Mouse (Mus musculus) neural tube, embryonic 11.5 days (tissue): ENCODE results near the gene Gm42417. TPM values are rescaled to one million over a fixed set of nuclear protein-coding genes. Genes with fewer than 3 reads are reported as not detected.

Experiments
- ATAC-seq: fragments of 200-750 bp; cut with Nextera tagmentation; 2 replicates; pipeline ENCODE4 v1.8.0; 2017; ENCODE audit warnings: moderate number of reproducible peaks, mild to moderate bottlenecking, moderate TSS enrichment, moderate library complexity; ENCODE audit not compliant: insufficient read depth, low FRiP score, low TSS enrichment
- DNase-seq: peaks from one replicate; pipeline ENCODE4 v3.0.0-alpha.2; 2015; ENCODE audit warnings: low spot score
- H3K27ac ChIP-seq: fragments of 300-500 bp; sonication (generic); 2 replicates; pipeline ENCODE4 v1.5.1; 2014; ENCODE audit warnings: low read depth, mild to moderate bottlenecking, low read length
- H3K27me3 ChIP-seq: fragments of 300-500 bp; sonication (generic); 2 replicates; pipeline ENCODE4 v1.6.1; 2014; ENCODE audit warnings: mild to moderate bottlenecking, low read length, mixed read lengths; ENCODE audit not compliant: control insufficient read depth, insufficient read depth
- H3K36me3 ChIP-seq: fragments of 300-500 bp; sonication (generic); 2 replicates; pipeline ENCODE4 v1.6.1; 2014; ENCODE audit warnings: mild to moderate bottlenecking, low read length, moderate library complexity, mixed read lengths; ENCODE audit not compliant: control insufficient read depth, insufficient read depth
- H3K4me1 ChIP-seq: fragments of 300-500 bp; sonication (generic); 2 replicates; pipeline ENCODE4 v1.6.1; 2014; ENCODE audit warnings: low read length, mixed read lengths; ENCODE audit not compliant: control insufficient read depth, insufficient read depth
- H3K4me2 ChIP-seq: fragments of 300-500 bp; sonication (generic); 2 replicates; pipeline ENCODE4 v1.6.1; 2014; ENCODE audit warnings: low read depth, mild to moderate bottlenecking, moderate library complexity
- H3K4me3 ChIP-seq: fragments of 300-500 bp; sonication (generic); 2 replicates; pipeline ENCODE4 v1.5.1; 2014; ENCODE audit warnings: low read depth, low read length
- H3K9ac ChIP-seq: fragments of 300-500 bp; sonication (generic); 2 replicates; pipeline ENCODE4 v1.6.1; 2014; ENCODE audit warnings: mild to moderate bottlenecking, low read length
- H3K9me3 ChIP-seq: fragments of 300-500 bp; sonication (generic); 2 replicates; pipeline ENCODE4 v1.6.1; 2016; ENCODE audit warnings: low read length; ENCODE audit not compliant: control insufficient read depth
- WGBS: fragments of 180-500 bp; shearing (Covaris S2); extraction: QIAGEN DNeasy Blood & Tissue Kit; methylation state at CpG from one replicate; pipeline ENCODE4 v1.1.7; 2014; 5-methylcytosine and 5-hydroxymethylcytosine counted together
- polyA plus RNA-seq: library from polyadenylated mRNA; unstranded; fragments of >200 nt; fragmentation: Nextera tagmentation; extraction: Ambion mirVana; gene quantifications from 2 replicates; pipeline ENCODE4 v1.2.1, GENCODE M21; 2014

Gm42417 gene
- polyA plus RNA-seq, 1 experiment from 2014 or later: 0.28 TPM

DNA sequence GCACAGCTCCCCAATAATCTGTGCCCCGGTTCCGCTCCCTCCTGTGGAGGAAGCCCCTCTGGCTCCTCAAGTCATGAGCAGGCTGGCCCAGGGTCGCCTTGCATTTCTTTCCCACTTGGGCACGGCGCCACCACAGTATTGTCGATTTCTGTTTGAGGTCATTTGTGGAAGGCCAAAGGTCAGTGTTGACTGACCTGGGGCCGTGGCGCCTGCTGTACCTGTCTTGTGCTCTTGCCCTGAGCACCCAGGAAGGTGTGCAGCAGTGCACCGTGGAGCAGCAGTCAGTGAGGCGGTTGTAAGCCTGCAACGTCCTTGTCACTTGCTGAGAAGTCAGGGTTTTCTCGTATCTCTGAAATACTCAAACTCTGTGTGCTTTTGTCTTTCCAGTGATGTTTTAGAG lies 13.5 kb downstream of the Gm42417 start:
- 92% methylated on average over 12 of the region's 12 CpGs for WGBS
- no peaks in the 10 kb centered on the region for H3K4me1 ChIP-seq
- no peaks in the 10 kb centered on the region for H3K27me3 ChIP-seq
- no peak for DNase-seq
- no peak overlapping the region for H3K27ac ChIP-seq
- peaks cover 8% of the 10 kb centered on the region for H3K36me3 ChIP-seq
- H3K9me3 ChIP-seq: no peaks in the 10 kb centered on the region
- no peak overlapping the region for H3K4me2 ChIP-seq
- ATAC-seq: no peak
- no peak overlapping the region for H3K9ac ChIP-seq
- H3K4me3 ChIP-seq: no peak overlapping the region

DNA sequence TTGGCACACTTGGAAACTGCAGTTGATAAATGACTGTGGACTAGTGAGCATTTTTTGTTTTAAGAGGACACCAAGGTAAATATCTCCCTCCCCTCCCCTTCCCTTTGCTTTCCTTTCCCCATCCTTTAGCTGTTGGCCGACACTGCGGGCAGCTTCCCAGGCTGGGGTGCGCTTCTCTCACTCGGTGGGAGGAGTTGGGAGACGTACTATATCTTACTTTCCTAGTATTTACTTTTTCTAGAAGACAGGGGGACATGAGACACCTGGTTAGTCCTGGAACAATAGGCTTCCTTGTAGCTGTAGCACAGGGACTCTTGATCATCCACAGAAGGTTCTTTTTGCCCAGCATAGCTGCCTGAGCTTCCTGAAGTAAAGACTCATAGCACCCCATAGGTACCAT lies 15.2 kb downstream of the Gm42417 start:
- no peaks in the 10 kb centered on the region for H3K4me1 ChIP-seq
- DNase-seq (no peak), ATAC-seq (no peak)
- peaks cover 12% of the 10 kb centered on the region for H3K36me3 ChIP-seq
- WGBS: 94% methylated on average over 5 of the region's 5 CpGs
- no peak overlapping the region for H3K4me3 ChIP-seq
- H3K4me2 ChIP-seq: no peak overlapping the region
- no peak overlapping the region for H3K27ac ChIP-seq
- H3K9me3 ChIP-seq: no peaks in the 10 kb centered on the region
- no peak overlapping the region for H3K9ac ChIP-seq
- H3K27me3 ChIP-seq: no peaks in the 10 kb centered on the region

DNA sequence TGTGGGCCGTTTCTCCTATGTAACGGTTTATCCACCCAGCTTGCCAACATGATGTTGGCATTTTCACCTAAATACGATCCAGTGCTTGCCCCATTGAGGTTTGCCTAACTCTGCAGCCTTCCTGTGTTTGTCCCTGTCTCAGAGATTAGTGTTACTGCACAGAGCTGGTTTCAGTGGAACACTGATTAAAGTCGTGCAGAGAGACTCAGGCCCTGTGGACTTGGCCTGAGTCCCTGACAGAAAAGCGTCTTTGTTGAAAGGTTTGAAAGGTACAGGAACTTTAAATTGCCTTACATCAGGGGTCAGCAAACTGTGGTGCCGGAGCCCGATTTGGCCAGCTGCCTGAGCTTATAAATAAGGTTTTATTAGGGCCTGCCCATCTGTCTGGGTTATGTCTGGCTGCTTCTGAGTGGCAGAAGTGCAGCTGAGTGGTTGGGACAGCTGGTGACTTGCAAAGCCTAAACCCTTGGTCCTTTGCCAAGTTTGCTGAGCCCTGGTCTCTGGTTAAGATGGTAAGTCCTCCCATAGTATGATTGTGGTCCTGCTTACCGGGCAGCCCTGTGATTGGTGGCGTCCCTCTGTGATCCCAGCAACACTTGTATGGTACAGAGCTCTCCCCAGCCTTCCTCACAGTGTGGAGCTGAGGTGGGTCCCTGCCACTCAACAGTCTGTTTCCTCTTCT lies 15.8 kb downstream of the Gm42417 start:
- Histone ChIP-seq H3K27me3 (no peaks in the 10 kb centered on the region), H3K4me3 (no peak overlapping the region), H3K9me3 (no peaks in the 10 kb centered on the region), H3K4me1 (no peaks in the 10 kb centered on the region), H3K4me2 (no peak overlapping the region), H3K27ac (no peak overlapping the region), H3K36me3 (peaks cover 12% of the 10 kb centered on the region), H3K9ac (no peak overlapping the region)
- ATAC-seq: no peak
- DNase-seq: no peak
- WGBS: 88% methylated on average over 9 of the region's 9 CpGs

DNA sequence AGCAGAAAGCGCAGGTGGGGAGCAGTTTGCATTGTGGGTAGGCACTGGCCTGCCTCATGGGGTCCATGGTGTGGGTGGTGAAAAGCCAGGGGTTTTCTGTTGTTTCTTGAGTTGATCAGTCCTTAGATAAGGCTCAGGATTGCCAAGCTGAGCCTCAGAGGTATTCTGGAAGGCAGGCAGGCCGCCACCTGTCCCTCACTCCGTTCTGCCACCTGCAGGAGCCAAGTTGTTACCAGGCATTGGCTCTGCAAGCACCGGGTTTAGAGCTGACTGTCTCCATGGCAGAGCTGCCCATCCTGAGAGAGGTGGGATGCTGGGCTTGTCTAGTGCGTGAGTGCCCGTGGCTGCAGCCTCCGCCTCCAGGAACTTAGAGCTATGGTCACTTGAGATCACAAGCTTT lies 17.0 kb downstream of the Gm42417 start:
- DNase-seq (no peak), ATAC-seq (no peak)
- H3K9me3 ChIP-seq: no peaks in the 10 kb centered on the region
- no peaks in the 10 kb centered on the region for H3K4me1 ChIP-seq
- no peak overlapping the region for H3K4me2 ChIP-seq
- no peaks in the 10 kb centered on the region for H3K27me3 ChIP-seq
- peaks cover 12% of the 10 kb centered on the region for H3K36me3 ChIP-seq
- 91% methylated on average over 7 of the region's 7 CpGs for whole genome bisulfite sequencing
- no peak overlapping the region for H3K4me3 ChIP-seq
- no peak overlapping the region for H3K9ac ChIP-seq
- no peak overlapping the region for H3K27ac ChIP-seq

DNA sequence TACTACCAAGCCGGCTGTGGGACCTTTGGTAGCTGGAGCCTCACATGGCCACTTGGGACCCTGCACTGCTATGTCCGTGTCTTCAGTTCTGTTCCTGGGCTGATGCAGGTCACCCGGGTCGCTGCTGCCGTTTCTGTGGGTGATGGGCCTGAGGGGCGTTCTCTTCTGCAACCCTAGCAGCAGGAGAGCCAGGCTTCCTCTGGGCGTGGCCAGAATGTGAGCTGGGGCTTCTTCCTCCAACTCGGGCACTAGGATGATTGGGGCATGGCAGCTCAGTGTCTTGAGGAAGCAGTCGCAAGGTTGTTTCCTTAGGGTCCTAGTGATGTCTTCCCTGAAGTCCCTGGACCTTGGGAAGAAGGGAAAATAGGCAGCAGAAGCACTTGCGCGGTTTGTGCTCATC lies 19.6 kb downstream of the Gm42417 start:
- Histone ChIP-seq H3K9ac (no peak overlapping the region), H3K4me1 (no peaks in the 10 kb centered on the region), H3K4me3 (no peak overlapping the region), H3K36me3 (peaks cover 12% of the 10 kb centered on the region), H3K4me2 (no peak overlapping the region), H3K27me3 (no peaks in the 10 kb centered on the region), H3K9me3 (no peaks in the 10 kb centered on the region), H3K27ac (no peak overlapping the region)
- no peak for ATAC-seq
- 81% methylated on average over 11 of the region's 11 CpGs for WGBS
- no peak for DNase-seq

DNA sequence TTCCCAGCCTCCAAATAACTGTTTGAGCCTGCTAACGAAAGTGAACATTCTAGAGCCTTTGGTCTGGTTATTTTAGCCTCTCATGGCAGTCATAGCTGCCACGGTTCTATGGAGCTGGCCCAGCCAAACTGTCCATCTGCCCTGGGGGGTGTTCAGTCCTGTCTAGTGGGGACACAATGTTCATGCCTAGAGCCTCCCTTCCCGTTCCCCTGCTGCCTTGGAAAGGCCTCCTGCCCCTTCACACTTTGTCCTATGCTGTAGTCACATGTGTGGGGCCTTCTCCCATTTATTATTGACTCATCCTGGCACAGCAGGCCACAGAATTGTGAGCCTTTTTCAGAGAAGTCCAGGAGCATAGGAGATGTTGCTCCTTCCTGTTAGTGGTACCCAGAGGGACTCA lies 21.0 kb downstream of the Gm42417 start:
- no peaks in the 10 kb centered on the region for H3K27me3 ChIP-seq
- H3K4me2 ChIP-seq: no peak overlapping the region
- no peaks in the 10 kb centered on the region for H3K9me3 ChIP-seq
- no peak for DNase-seq
- no peak overlapping the region for H3K9ac ChIP-seq
- H3K27ac ChIP-seq: no peak overlapping the region
- no peak overlapping the region for H3K4me3 ChIP-seq
- peaks cover 12% of the 10 kb centered on the region for H3K36me3 ChIP-seq
- WGBS: 88% methylated on average over 3 of the region's 3 CpGs
- 0 out of 2 replicates have a peak, but pooled peaks cover 4% of the 10 kb centered on the region for H3K4me1 ChIP-seq
- no peak for ATAC-seq

DNA sequence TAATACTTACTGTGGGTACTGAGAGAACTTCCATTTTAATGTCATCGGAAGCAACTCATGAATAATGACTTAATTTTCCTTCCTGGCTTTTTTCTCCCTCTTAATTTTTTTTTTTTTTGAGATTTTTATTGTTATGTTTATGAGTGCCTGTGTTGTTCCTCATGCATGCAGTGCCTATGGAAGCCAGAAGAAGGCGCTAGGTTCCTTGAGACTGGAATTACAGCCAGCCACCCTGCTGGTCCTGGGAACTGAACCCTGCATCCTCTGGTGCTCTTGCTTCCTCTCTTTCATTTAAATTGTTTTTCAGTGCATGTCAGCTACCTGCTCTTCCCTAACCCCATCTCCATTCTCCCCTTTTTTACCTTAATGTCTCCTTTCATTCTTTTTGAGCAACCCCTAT lies 25.5 kb downstream of the Gm42417 start:
- Histone ChIP-seq H3K27me3 (no peaks in the 10 kb centered on the region), H3K27ac (no peak overlapping the region), H3K36me3 (no peaks in the 10 kb centered on the region), H3K9me3 (no peaks in the 10 kb centered on the region), H3K9ac (no peak overlapping the region), H3K4me1 (0 out of 2 replicates have a peak, but pooled peaks cover 6% of the 10 kb centered on the region), H3K4me2 (peak overlapping the region; percentile 87), H3K4me3 (peak overlapping the region; percentile 95; the same call in 1 of the 2 replicates)
- ATAC-seq: no peak
- peak; percentile 37 for DNase-seq
- 38% methylated on average over 2 of the region's 2 CpGs for WGBS

DNA sequence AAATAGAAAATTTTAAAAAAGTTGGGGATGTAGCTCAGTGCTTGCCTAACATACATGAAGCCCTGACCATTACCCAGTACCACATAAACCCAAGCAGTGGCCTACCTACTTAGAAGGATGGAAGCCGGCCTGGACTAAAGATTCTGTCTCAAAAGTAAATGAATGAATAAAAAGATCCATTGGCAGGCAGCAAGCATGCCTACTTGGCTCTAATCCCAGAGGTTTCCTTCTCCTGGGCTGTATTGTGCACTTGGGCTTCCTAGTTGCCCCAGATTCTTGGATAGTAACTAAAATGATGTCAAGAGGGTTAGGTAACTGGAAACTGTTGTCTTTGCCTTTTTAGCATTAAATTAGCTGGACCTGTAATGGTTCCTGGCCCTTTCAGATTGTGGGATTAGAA lies 25.9 kb downstream of the Gm42417 start:
- no peak for ATAC-seq

DNA sequence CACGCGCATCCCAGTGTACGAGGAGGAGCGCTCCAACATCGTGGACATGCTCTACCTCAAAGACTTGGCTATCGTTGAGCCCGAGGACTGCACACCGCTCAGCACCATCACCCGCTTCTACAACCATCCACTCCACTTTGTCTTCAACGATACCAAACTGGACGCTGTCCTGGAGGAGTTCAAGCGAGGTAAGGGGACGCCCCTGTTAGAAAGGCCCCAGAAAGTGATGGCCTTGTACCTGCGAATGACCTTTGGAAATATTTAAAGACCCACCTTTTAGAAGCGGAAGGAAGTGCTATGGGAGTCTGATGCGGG lies 26.3 kb downstream of the Gm42417 start:
- H3K4me1 ChIP-seq: 0 out of 2 replicates have a peak, but pooled peaks cover 6% of the 10 kb centered on the region
- WGBS: 2% methylated on average over 16 of the region's 16 CpGs
- peak overlapping the region; percentile 87 for H3K4me2 ChIP-seq
- no peaks in the 10 kb centered on the region for H3K27me3 ChIP-seq
- peak overlapping the region; percentile 96 for H3K27ac ChIP-seq
- H3K4me3 ChIP-seq: peak overlapping the region; percentile 95
- DNase-seq (no peak), ATAC-seq (no peak)
- H3K9ac ChIP-seq: peak overlapping the region; percentile 88
- no peaks in the 10 kb centered on the region for H3K36me3 ChIP-seq
- no peaks in the 10 kb centered on the region for H3K9me3 ChIP-seq

More for the DNA sequence above, 25.9 kb downstream of the Gm42417 start:
- 11% methylated on average over 1 of the region's 1 CpGs for WGBS
- no peak for DNase-seq
- Histone ChIP-seq H3K9me3 (no peaks in the 10 kb centered on the region), H3K4me1 (0 out of 2 replicates have a peak, but pooled peaks cover 6% of the 10 kb centered on the region), H3K9ac (no peak overlapping the region; the same call in 1 of the 2 replicates), H3K27me3 (no peaks in the 10 kb centered on the region), H3K27ac (no peak overlapping the region), H3K4me3 (peak overlapping the region; percentile 95), H3K36me3 (no peaks in the 10 kb centered on the region), H3K4me2 (peak overlapping the region; percentile 87)
